Mouse (Mus musculus) megakaryocyte, embryonic 14.5 days (primary cell): ENCODE data around the gene Adgrl2. TPM values are rescaled to one million over a fixed set of nuclear protein-coding genes. Genes with fewer than 3 reads are reported as not detected.

ENCODE experiments used
- H3K27me3 ChIP-seq: replicated peaks from 2 replicates; pipeline ENCODE3; 2012; ENCODE audit warnings: inconsistent platforms
- H3K36me3 ChIP-seq: replicated peaks from 2 replicates; pipeline ENCODE3; 2012; ENCODE audit warnings: low read length, inconsistent platforms, mixed read lengths
- H3K4me1 ChIP-seq: 2 replicates; pipeline ENCODE4 v1.6.1; 2012; ENCODE audit warnings: inconsistent platforms
- H3K4me3 ChIP-seq: replicated peaks from 2 replicates; pipeline ENCODE3; 2012; ENCODE audit warnings: moderate library complexity, mild to moderate bottlenecking, inconsistent platforms
- H3K9me3 ChIP-seq: 2 replicates; pipeline ENCODE4 v1.6.1; 2012; ENCODE audit warnings: inconsistent platforms
- FLI1 ChIP-seq: IDR thresholded peaks from 2 replicates; pipeline ENCODE4 v1.6.1; 2012; ENCODE audit warnings: low read length, inconsistent platforms, mixed read lengths
- GATA1 ChIP-seq: IDR thresholded peaks from 3 replicates; pipeline ENCODE4 v1.6.1; 2012; ENCODE audit warnings: mixed read lengths, low read length, inconsistent platforms, borderline replicate concordance
- polyA plus RNA-seq: library from polyadenylated mRNA; stranded (reverse); fragments of >175 nt; gene quantifications from 2 replicates; pipeline ENCODE4 v1.2.3, GENCODE M21; 2012; ENCODE audit warnings: low replicate concordance; ENCODE audit not compliant: insufficient read depth

Adgrl2 gene
- polyA plus RNA-seq: 5.4 and 12.3 TPM in 2 replicates

GRCm38 (mm10) chr3:148990531-148991003 is at the start of gene Adgrl2:
Adgrl2 (minus strand) TSS chr3:148990555.
- Histone ChIP-seq H3K27me3 (peaks cover 62% of the 10 kb centered on the region), H3K4me1 (peaks cover 46% of the 10 kb centered on the region), H3K9me3 (no peaks in the 10 kb centered on the region), H3K4me3 (peak within 1 kb of the TSS; percentile 96), H3K36me3 (no peaks in the 10 kb centered on the region)
- TF ChIP-seq FLI1 (no peak), GATA1 (no peak)

- Histone ChIP-seq H3K4me1 (no peaks in the 10 kb centered on the region), H3K27me3 (no peaks in the 10 kb centered on the region), H3K36me3 (no peaks in the 10 kb centered on the region), H3K4me3 (no peak overlapping the region), H3K9me3 (no peaks in the 10 kb centered on the region; the same call in 1 of the 2 replicates)
- no peak for TF ChIP-seq GATA1
- TF ChIP-seq FLI1: no peak
Observed at GRCm38 (mm10) chr3:149038771-149039170, 48.4 kb upstream of the Adgrl2 start.

GRCm38 (mm10) chr3:149019925-149020324 is 29.6 kb upstream of the Adgrl2 start:
- Histone ChIP-seq H3K36me3 (no peaks in the 10 kb centered on the region), H3K9me3 (no peaks in the 10 kb centered on the region), H3K27me3 (no peaks in the 10 kb centered on the region), H3K4me3 (no peak overlapping the region), H3K4me1 (no peaks in the 10 kb centered on the region)
- TF ChIP-seq GATA1: no peak
- TF ChIP-seq FLI1: no peak

- TF ChIP-seq GATA1 (no peak), FLI1 (no peak)
- no peaks in the 10 kb centered on the region for H3K36me3 ChIP-seq
- peaks cover 2% of the 10 kb centered on the region for H3K27me3 ChIP-seq
Observed at GRCm38 (mm10) chr3:149009311-149009710, 19.0 kb upstream of the Adgrl2 start.

GRCm38 (mm10) chr3:149008634-149009023 is 18.3 kb upstream of the Adgrl2 start:
- Histone ChIP-seq H3K36me3 (no peaks in the 10 kb centered on the region), H3K4me1 (no peaks in the 10 kb centered on the region), H3K4me3 (no peak overlapping the region), H3K27me3 (peaks cover 2% of the 10 kb centered on the region), H3K9me3 (peaks cover 6% of the 10 kb centered on the region)
- TF ChIP-seq FLI1 (no peak), GATA1 (no peak)

More at GRCm38 (mm10) chr3:149009311-149009710, 19.0 kb upstream of the Adgrl2 start:
- Histone ChIP-seq H3K4me3 (no peak overlapping the region), H3K4me1 (no peaks in the 10 kb centered on the region), H3K9me3 (peaks cover 6% of the 10 kb centered on the region)

DNA sequence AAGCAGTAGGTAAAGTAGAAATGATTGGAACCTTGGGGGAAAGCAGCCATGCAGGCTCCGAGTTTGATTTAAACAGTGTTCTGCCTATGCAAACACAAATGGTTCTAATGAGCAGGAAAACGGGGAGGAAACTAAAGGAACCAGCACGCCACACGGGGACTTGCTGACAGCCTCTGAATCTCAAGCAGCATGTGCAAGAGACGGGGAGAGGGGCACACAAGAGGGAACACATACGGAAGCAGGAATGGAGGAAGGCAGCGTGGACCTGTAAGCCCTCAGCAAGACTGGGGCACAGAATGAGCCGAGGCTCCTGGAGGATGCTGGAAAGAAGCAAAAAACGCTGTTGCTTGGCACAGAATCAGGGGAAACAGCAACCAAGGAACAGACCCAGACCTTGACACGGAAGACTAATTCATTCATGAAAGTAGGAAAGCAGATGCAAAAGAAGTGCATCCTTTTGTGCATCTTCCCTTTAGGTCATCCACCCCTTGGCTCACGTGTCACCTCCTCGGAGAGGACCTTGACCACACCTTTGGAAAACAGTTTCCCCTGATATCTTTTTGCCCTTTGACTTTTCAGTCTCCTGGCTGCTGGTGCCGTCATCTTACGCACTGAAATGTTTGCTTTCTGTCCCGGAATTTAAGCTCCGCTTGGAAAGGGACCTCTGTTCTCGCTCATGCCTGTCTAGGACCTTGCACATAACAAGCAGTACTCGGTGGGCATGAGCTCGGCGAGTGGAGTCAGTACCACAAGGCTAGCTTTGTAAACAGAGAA is 17.7 kb upstream of the Adgrl2 start:
- Histone ChIP-seq H3K9me3 (peaks cover 7% of the 10 kb centered on the region), H3K4me3 (no peak overlapping the region), H3K27me3 (peaks cover 2% of the 10 kb centered on the region), H3K4me1 (no peaks in the 10 kb centered on the region), H3K36me3 (no peaks in the 10 kb centered on the region)
- TF ChIP-seq GATA1 (no peak), FLI1 (no peak)

GRCm38 (mm10) chr3:149001364-149001763 is 11.0 kb upstream of the Adgrl2 start:
- Histone ChIP-seq H3K36me3 (no peaks in the 10 kb centered on the region), H3K4me3 (no peak overlapping the region), H3K27me3 (peaks cover 13% of the 10 kb centered on the region), H3K9me3 (0 out of 2 replicates have a peak, but pooled peaks cover 3% of the 10 kb centered on the region), H3K4me1 (peaks cover 7% of the 10 kb centered on the region; the same call in 1 of the 2 replicates)
- TF ChIP-seq GATA1 (no peak), FLI1 (no peak)

GRCm38 (mm10) chr3:148998661-148999060 is 8.3 kb upstream of the Adgrl2 start:
- TF ChIP-seq GATA1: no peak
- TF ChIP-seq FLI1: no peak
- Histone ChIP-seq H3K27me3 (peaks cover 14% of the 10 kb centered on the region), H3K9me3 (0 out of 2 replicates have a peak, but pooled peaks cover 3% of the 10 kb centered on the region), H3K36me3 (no peaks in the 10 kb centered on the region), H3K4me1 (peaks cover 7% of the 10 kb centered on the region; the same call in 1 of the 2 replicates), H3K4me3 (peak overlapping the region; percentile 18)

GRCm38 (mm10) chr3:148991056-148991455 is 701 bp upstream of the Adgrl2 start:
- H3K4me3 ChIP-seq: no peak overlapping the region
- TF ChIP-seq FLI1 (no peak), GATA1 (no peak)
- peaks cover 62% of the 10 kb centered on the region for H3K27me3 ChIP-seq
- no peaks in the 10 kb centered on the region for H3K9me3 ChIP-seq
- peaks cover 44% of the 10 kb centered on the region for H3K4me1 ChIP-seq
- H3K36me3 ChIP-seq: no peaks in the 10 kb centered on the region

GRCm38 (mm10) chr3:148989818-148990530 is 381 bp downstream of the Adgrl2 start:
- Histone ChIP-seq H3K27me3 (peaks cover 62% of the 10 kb centered on the region), H3K4me1 (peaks cover 46% of the 10 kb centered on the region), H3K4me3 (peak overlapping the region; percentile 96), H3K9me3 (no peaks in the 10 kb centered on the region), H3K36me3 (no peaks in the 10 kb centered on the region)
- TF ChIP-seq GATA1 (no peak), FLI1 (no peak)
